Mouse (Mus musculus): ENCODE results near the gene Tbc1d8b. TPM values are rescaled to one million over a fixed set of nuclear protein-coding genes. Genes with fewer than 3 reads are reported as not detected.

The Tbc1d8b gene
- polyA plus RNA-seq, 1 experiment from 2014 or later: 1.7 TPM

- TF ChIP-seq CTCF (IDR thresholded peaks at IDR 0.05; ENCODE audit: low read depth): no peak
- Histone ChIP-seq H3K9me3 (replicated peaks; ENCODE audit: low read length) (no peaks in the 10 kb centered on the region), H3K27ac (no peak within 1 kb of the TSS), H3K4me3 (replicated peaks; ENCODE audit: low read depth, low read length) (no peak within 1 kb of the TSS), H3K9ac (ENCODE audit: low read depth, low read length) (no peak within 1 kb of the TSS), H3K27me3 (ENCODE audit: insufficient read depth, low read length) (no peaks in the 10 kb centered on the region), H3K36me3 (ENCODE audit: insufficient read depth, low read length) (no peaks in the 10 kb centered on the region), H3K4me2 (ENCODE audit: low read length) (no peak within 1 kb of the TSS), H3K4me1 (replicated peaks; ENCODE audit: insufficient read depth, low read length) (no peaks in the 10 kb centered on the region)
- no peak for DNase-seq (ENCODE audit: low spot score)
- 76% methylated on average over 8 of the region's 8 CpGs for WGBS
- ATAC-seq (replicated peaks; ENCODE audit: low FRiP score, low read depth): no peak
These were observed 115.6 kb downstream of the Tbc1d8b start, which contains the start of gene Cldn2 for GRCm38 (mm10) chrX:139800406-139800878. Cldn2 (plus strand) TSS chrX:139800828.

Other genes with a start within 250 kb of the Tbc1d8b start
- 1.8 and 2.0 TPM in 2 replicates for gene D330045A20Rik, start 204.6 kb upstream of the Tbc1d8b start, polyA plus RNA-seq (2015; fragmentation: Nextera tagmentation; extraction: Ambion mirVana)
- gene Rnf128, start 121.7 kb upstream of the Tbc1d8b start, polyA plus RNA-seq (2015; fragmentation: Nextera tagmentation; extraction: Ambion mirVana): 92.0 and 96.3 TPM in 2 replicates
- gene Gm15013, start 29.5 kb downstream of the Tbc1d8b start, polyA plus RNA-seq (2015; fragmentation: Nextera tagmentation; extraction: Ambion mirVana): 0.14 and 0.26 TPM in 2 replicates
- not detected in 2 replicates for gene Ripply1, start 97.4 kb downstream of the Tbc1d8b start, polyA plus RNA-seq (2015; fragmentation: Nextera tagmentation; extraction: Ambion mirVana)
- gene Cldn2, start 115.8 kb downstream of the Tbc1d8b start, polyA plus RNA-seq (2015; fragmentation: Nextera tagmentation; extraction: Ambion mirVana): 91.4 and 107 TPM in 2 replicates
- 6.9 and 7.0 TPM in 2 replicates for gene Morc4, start 186.7 kb downstream of the Tbc1d8b start, polyA plus RNA-seq (2015; fragmentation: Nextera tagmentation; extraction: Ambion mirVana)

All from kidney, postnatal 0 days (tissue).